Mouse (Mus musculus) 3134 (cell line): ENCODE data around the gene Dgkz.

Experiments used
- DNase-seq: peaks from one replicate; pipeline ENCODE4 v3.0.0-alpha.2; 2011; ENCODE audit warnings: low spot score; ENCODE audit not compliant: insufficient read length; ENCODE audit errors: extremely low read depth

Gene Dgkz

DNA sequence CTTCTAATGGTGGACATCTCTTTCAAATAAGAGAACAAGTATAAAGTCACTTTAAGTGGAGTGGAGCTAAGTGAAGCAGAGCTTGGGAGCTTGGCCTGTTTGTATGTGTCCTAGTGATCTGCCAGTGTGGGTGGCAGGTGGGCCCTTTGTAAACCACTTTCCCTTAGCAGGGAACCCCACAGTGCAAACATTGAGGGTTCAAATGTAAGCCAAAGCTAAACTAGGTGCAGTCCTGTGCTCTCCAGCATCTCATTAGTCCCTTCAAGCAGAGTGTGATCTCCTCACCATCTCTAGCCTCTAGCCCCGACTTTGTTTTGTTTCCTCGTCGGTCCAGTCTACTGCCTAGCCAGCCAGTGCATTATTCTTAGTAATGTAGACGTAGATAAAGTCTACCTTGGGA lies 91.0 kb downstream of the Dgkz start:
- DNase-seq = no peak

DNA sequence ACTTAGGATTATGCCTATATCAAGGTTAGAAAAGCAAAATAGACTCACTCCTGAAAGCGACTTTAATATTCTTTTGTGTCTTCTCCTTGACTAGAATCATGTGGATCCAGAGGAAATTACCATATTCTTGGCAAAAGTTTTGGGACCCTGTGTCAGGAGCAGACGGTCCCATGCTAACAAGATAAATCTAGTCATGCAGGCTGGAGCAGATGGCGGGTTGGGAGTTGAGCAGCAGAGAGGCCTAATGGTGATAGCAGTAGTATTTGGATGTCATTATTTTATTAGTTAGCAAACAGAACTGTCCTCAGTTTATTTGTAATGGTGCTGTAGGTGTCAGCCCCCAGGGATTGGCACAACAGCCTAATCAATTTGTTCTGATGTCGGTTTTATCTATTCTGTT lies 91.7 kb downstream of the Dgkz start:
- DNase-seq = no peak
